Mouse (Mus musculus) testis, adult 2 months (tissue): ENCODE data around the gene Krtap1-4.

ENCODE experiments used
- CTCF ChIP-seq: fragments of 200-500 bp; IDR thresholded peaks from 2 replicates; pipeline ENCODE4 v1.5.1; 2012; ENCODE audit warnings: low read depth, mild to moderate bottlenecking, inconsistent platforms, low read length, moderate library complexity; ENCODE audit not compliant: control insufficient read depth, insufficient read depth, insufficient replicate concordance
- POLR2A ChIP-seq: fragments of 200-500 bp; IDR thresholded peaks from 2 replicates; pipeline ENCODE4 v1.6.1; 2012; ENCODE audit warnings: low read depth, mild to moderate bottlenecking, inconsistent platforms, low read length, moderate library complexity; ENCODE audit not compliant: control insufficient read depth

- TF ChIP-seq POLR2A (no peak), CTCF (no peak)
Measured at GRCm38 (mm10) chr11:99590981-99591380, 7.5 kb upstream of the Krtap1-4 start, which contains the start of gene Krtap1-3.
